Mouse (Mus musculus) C2C12 (cell line): ENCODE results near the gene Ttbk1. TPM values are rescaled to one million over a fixed set of nuclear protein-coding genes. Genes with fewer than 3 reads are reported as not detected.

ENCODE experiments used
- H3K27me3 ChIP-seq: one replicate; pipeline ENCODE4 v1.6.1; 2011; ENCODE audit not compliant: control insufficient read depth, insufficient read depth, insufficient read length
- H3K36me3 ChIP-seq: one replicate; pipeline ENCODE4 v1.6.1; 2011; ENCODE audit not compliant: control insufficient read depth, insufficient read depth
- H3K4me3 ChIP-seq: one replicate; pipeline ENCODE4 v1.5.1; 2011; ENCODE audit warnings: mild to moderate bottlenecking, control low read depth; ENCODE audit not compliant: poor library complexity, insufficient read depth, severe bottlenecking
- H3K79me2 ChIP-seq: one replicate; pipeline ENCODE4 v1.6.1; 2011; ENCODE audit not compliant: control insufficient read depth, insufficient read depth
- H3K79me3 ChIP-seq: one replicate; pipeline ENCODE4 v1.6.1; 2011; ENCODE audit warnings: low read depth, control low read depth
- H3ac ChIP-seq: one replicate; pipeline ENCODE3; 2011; ENCODE audit warnings: low read depth; ENCODE audit not compliant: control insufficient read depth, insufficient read length
- CEBPB ChIP-seq: IDR thresholded peaks from one replicate; pipeline ENCODE4 v1.6.1; 2011; ENCODE audit warnings: low read depth, mild to moderate bottlenecking, control low read depth, moderate library complexity
- CTCF ChIP-seq: IDR thresholded peaks from one replicate; pipeline ENCODE4 v1.5.1; 2011; ENCODE audit not compliant: control insufficient read depth, insufficient read depth, insufficient read length
- FOSL1 ChIP-seq: IDR thresholded peaks from one replicate; pipeline ENCODE4 v1.8.0; 2011; ENCODE audit warnings: mild to moderate bottlenecking, low read length; ENCODE audit not compliant: poor library complexity, insufficient read depth, severe bottlenecking
- MAX ChIP-seq: IDR thresholded peaks from one replicate; pipeline ENCODE4 v1.6.1; 2011; ENCODE audit warnings: mild to moderate bottlenecking, control low read depth
- MYOD1 ChIP-seq: IDR thresholded peaks from one replicate; pipeline ENCODE4 v1.6.1; 2011; ENCODE audit warnings: low read depth; ENCODE audit not compliant: control insufficient read depth, insufficient read length
- MYOG ChIP-seq: IDR thresholded peaks from one replicate; pipeline ENCODE4 v1.6.1; 2011; ENCODE audit not compliant: control insufficient read depth, insufficient read length; ENCODE audit errors: extremely low read depth
- USF1 ChIP-seq: IDR thresholded peaks from one replicate; pipeline ENCODE4 v1.6.1; 2011; ENCODE audit warnings: low read depth, mild to moderate bottlenecking, control low read depth, moderate library complexity
- long read RNA-seq, 2 experiments: library from polyadenylated mRNA; unstranded; transcript quantifications; one replicate each; pipeline ENCODE4 v2.0.0; 2019 to 2020
- polyA plus RNA-seq: library from polyadenylated mRNA; unstranded; fragments of >200 nt; fragmentation: generic; extraction: Trizol; gene quantifications from one replicate; pipeline ENCODE4 v1.2.1, GENCODE M21; 2012; ENCODE audit warnings: missing spikeins

The Ttbk1 gene
- 0.01 TPM for polyA plus RNA-seq
- long read RNA-seq, experiment 1: 0 reads
- long read RNA-seq, experiment 2: 0 reads

- H3K36me3 ChIP-seq: no peaks in the 10 kb centered on the region
- peaks cover 67% of the 10 kb centered on the region for H3K27me3 ChIP-seq
- H3ac ChIP-seq: no peak within 1 kb of the TSS
These were observed at the start of gene Ttbk1 for GRCm38 (mm10) chr17:46487431-46487830. TSS of gene Ttbk1 (minus strand) at chr17:46487675.

DNA sequence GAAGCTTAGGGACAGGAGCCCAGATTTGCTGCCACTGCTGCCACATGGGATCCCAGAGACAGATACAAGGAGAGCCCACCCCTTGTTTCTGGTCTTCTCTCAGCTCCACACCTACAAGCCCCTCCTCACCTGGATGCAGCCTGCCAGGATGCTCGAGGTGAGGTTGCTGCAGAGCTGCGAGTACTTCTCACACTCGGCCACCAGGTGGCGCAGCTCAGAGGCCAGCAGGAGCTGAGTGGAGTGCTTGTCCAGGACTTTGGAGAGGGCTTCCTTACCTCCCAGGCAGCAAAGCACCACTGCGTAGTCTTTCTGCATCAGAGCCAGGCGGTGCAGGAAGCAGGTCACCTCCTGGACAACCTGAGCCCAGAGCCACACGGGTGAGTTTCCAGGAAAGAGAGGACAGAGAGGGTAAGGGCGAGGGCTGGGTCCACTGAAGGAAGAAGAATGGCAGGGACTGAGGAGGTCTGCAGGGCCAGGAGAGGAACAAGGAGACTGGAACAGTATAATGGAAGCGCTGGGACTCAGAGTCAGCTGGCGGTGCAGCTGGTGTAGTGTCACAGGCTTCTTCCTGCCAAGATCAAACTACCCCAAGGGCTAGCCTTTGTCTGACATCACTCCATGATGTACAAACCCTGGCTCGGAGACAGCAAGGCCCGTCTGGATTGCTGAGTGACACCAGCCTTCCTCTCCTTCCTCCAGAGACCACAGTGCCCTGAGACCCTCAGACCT lies 38.3 kb upstream of the Ttbk1 start:
- Histone ChIP-seq H3K79me3 (no peaks in the 10 kb centered on the region), H3K36me3 (no peaks in the 10 kb centered on the region), H3K27me3 (peaks cover 16% of the 10 kb centered on the region), H3K4me3 (no peak overlapping the region), H3K79me2 (no peaks in the 10 kb centered on the region), H3ac (no peak overlapping the region)
- TF ChIP-seq FOSL1 (no peak), CTCF (peak; percentile 92)

More at GRCm38 (mm10) chr17:46487431-46487830, at the start of gene Ttbk1:
- Histone ChIP-seq H3K79me3 (no peaks in the 10 kb centered on the region), H3K79me2 (no peaks in the 10 kb centered on the region), H3K4me3 (no peak within 1 kb of the TSS)
- TF ChIP-seq MYOD1 (no peak), FOSL1 (no peak), MAX (no peak), USF1 (no peak), CEBPB (no peak), CTCF (no peak), MYOG (no peak)

DNA sequence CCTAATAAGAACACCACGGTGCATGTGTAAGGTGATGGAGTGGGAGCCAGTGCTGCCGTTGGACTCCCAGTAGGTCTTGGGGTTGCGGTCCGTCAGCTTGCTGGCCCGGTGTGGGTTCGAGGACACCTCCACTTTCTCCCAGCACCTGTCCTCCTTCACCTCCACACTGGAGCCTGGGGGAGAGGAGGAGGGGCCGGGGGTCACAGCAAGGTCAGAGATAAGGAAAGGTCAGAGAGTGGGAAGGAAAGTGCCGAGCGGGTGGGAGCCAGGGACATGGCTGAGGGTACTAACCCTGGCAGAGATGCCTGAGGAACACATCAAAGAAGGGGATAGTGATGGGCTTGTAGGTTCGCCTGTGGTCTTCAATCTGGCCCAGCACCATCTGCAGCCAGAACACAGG lies 37.6 kb upstream of the Ttbk1 start:
- Histone ChIP-seq H3K36me3 (no peaks in the 10 kb centered on the region), H3K27me3 (peaks cover 23% of the 10 kb centered on the region), H3K79me2 (no peaks in the 10 kb centered on the region), H3K4me3 (no peak overlapping the region), H3ac (no peak overlapping the region), H3K79me3 (no peaks in the 10 kb centered on the region)
- TF ChIP-seq CTCF (no peak), FOSL1 (no peak), CEBPB (no peak), MAX (no peak), USF1 (no peak), MYOD1 (no peak)

GRCm38 (mm10) chr17:46521963-46522668 lies 34.6 kb upstream of the Ttbk1 start:
- TF ChIP-seq CTCF: no peak
- TF ChIP-seq MYOG: no peak
- TF ChIP-seq MYOD1: no peak
- TF ChIP-seq CEBPB: no peak
- no peak for TF ChIP-seq MAX
- no peak for TF ChIP-seq USF1
- no peak for TF ChIP-seq FOSL1
- peaks cover 37% of the 10 kb centered on the region for H3K27me3 ChIP-seq
- H3K79me3 ChIP-seq: no peaks in the 10 kb centered on the region
- no peaks in the 10 kb centered on the region for H3K79me2 ChIP-seq
- H3ac ChIP-seq: no peak overlapping the region
- H3K36me3 ChIP-seq: no peaks in the 10 kb centered on the region
- H3K4me3 ChIP-seq: no peak overlapping the region

GRCm38 (mm10) chr17:46521174-46521573 lies 33.7 kb upstream of the Ttbk1 start:
- Histone ChIP-seq H3K36me3 (no peaks in the 10 kb centered on the region), H3ac (no peak overlapping the region), H3K79me3 (no peaks in the 10 kb centered on the region), H3K27me3 (peaks cover 37% of the 10 kb centered on the region), H3K4me3 (no peak overlapping the region), H3K79me2 (no peaks in the 10 kb centered on the region)
- TF ChIP-seq MAX (no peak), CTCF (no peak), MYOD1 (no peak), FOSL1 (no peak), CEBPB (no peak), USF1 (no peak), MYOG (no peak)
